Mouse (Mus musculus) forebrain, postnatal 0 days (tissue): ENCODE results near the gene Cfap206. TPM values are rescaled to one million over a fixed set of nuclear protein-coding genes. Genes with fewer than 3 reads are reported as not detected.

Experiments
- ATAC-seq: fragments of 200-750 bp; cut with Nextera tagmentation; 2 replicates; pipeline ENCODE4 v1.8.0; 2017; ENCODE audit warnings: mild to moderate bottlenecking, moderate library complexity
- DNase-seq: peaks from one replicate; pipeline ENCODE4 v3.0.0-alpha.2; 2015
- H3K27ac ChIP-seq: fragments of 300-500 bp; sonication (generic); 2 replicates; pipeline ENCODE4 v1.5.1; 2014; ENCODE audit warnings: low read depth, mild to moderate bottlenecking, antibody characterized with exemption, low read length, moderate library complexity, mixed read lengths
- H3K27me3 ChIP-seq: fragments of 300-500 bp; sonication (generic); 2 replicates; pipeline ENCODE4 v1.6.1; 2014; ENCODE audit warnings: mild to moderate bottlenecking, low read length, mixed read lengths; ENCODE audit not compliant: insufficient read depth
- H3K36me3 ChIP-seq: fragments of 300-500 bp; sonication (generic); 2 replicates; pipeline ENCODE4 v1.6.1; 2014; ENCODE audit warnings: mild to moderate bottlenecking, moderate library complexity; ENCODE audit not compliant: insufficient read depth
- H3K4me1 ChIP-seq: fragments of 300-500 bp; sonication (generic); 2 replicates; pipeline ENCODE4 v1.6.1; 2014; ENCODE audit warnings: antibody characterized with exemption; ENCODE audit not compliant: insufficient read depth
- H3K4me2 ChIP-seq: fragments of 300-500 bp; sonication (generic); 2 replicates; pipeline ENCODE4 v1.6.1; 2014; ENCODE audit warnings: low read depth, mild to moderate bottlenecking, moderate library complexity
- H3K4me3 ChIP-seq: fragments of 300-500 bp; sonication (generic); 2 replicates; pipeline ENCODE4 v1.5.1; 2014; ENCODE audit warnings: low read depth, low read length, mixed read lengths
- H3K9ac ChIP-seq: fragments of 300-500 bp; sonication (generic); 2 replicates; pipeline ENCODE4 v1.6.1; 2014; ENCODE audit warnings: mild to moderate bottlenecking
- H3K9me3 ChIP-seq: fragments of 300-500 bp; sonication (generic); 2 replicates; pipeline ENCODE4 v1.6.1; 2016; ENCODE audit warnings: low read length
- CTCF ChIP-seq: sonication (generic); IDR thresholded peaks from 2 replicates; pipeline ENCODE4 v1.5.1; 2016; ENCODE audit warnings: antibody characterized with exemption, control low read depth, low read depth
- WGBS: fragments of 180-500 bp; shearing (Covaris S2); extraction: QIAGEN DNeasy Blood & Tissue Kit; methylation state at CpG from one replicate; pipeline ENCODE4 v1.1.7; 2014; 5-methylcytosine and 5-hydroxymethylcytosine counted together
- polyA plus RNA-seq: library from polyadenylated mRNA; unstranded; fragments of >200 nt; fragmentation: Nextera tagmentation; extraction: Ambion mirVana; gene quantifications from 2 replicates; pipeline ENCODE4 v1.2.1, GENCODE M21; 2015
- total RNA-seq: library from RNA; depleted of rRNA; stranded (reverse); fragments of >200 nt; gene quantifications from 2 replicates; pipeline ENCODE4 v1.2.3, GENCODE M21; 2014

Cfap206 gene
- total and polyA plus RNA-seq, 2 experiments from 2014 or later: 5.7 to 6.3 TPM

DNA sequence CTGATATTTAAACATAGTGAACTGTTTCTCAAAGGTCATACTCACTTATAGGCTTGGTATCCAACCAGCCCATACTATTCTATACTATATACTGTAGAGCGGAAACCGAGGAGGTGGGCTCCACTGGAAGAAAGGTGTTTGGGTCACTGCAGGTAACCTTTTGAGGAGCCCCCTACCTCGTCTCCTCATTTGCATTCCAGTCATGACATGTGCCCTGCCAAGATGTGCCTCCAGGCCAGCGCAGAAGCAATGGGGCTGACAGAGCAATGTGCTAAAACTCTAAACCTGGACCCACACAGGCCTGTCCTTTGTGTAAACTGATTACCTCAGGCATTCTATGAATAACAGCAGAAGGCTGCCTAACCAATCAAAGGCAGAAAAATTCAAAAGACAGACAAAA lies 5.7 kb downstream of the Cfap206 start:
- Histone ChIP-seq H3K4me1 (no peaks in the 10 kb centered on the region), H3K27me3 (no peaks in the 10 kb centered on the region), H3K9me3 (no peaks in the 10 kb centered on the region), H3K9ac (no peak overlapping the region), H3K27ac (no peak overlapping the region), H3K4me3 (no peak overlapping the region), H3K4me2 (no peak overlapping the region), H3K36me3 (no peaks in the 10 kb centered on the region)
- 66% methylated on average over 4 of the region's 4 CpGs for WGBS
- no peak for ATAC-seq
- TF ChIP-seq CTCF: no peak
- DNase-seq: no peak

DNA sequence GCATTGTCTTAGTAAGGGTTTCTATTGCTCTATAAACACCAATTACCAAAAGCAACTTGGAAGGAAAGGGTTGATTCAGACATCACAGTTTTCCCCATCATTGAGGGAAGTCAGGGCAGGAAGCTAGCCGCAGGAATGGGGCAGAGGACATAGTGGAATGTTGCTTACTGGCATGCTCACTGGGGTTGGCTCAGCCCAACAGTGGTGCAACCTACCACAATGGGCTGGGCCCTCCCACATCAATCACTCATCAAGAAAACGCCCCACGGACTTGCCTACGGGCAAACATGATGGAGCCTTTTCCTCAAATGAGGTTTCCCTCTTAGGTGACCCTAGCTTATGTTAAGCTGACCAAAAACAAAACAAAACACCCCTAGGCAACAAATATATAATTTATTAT lies 6.8 kb downstream of the Cfap206 start:
- Histone ChIP-seq H3K27me3 (no peaks in the 10 kb centered on the region), H3K27ac (no peak overlapping the region), H3K4me2 (no peak overlapping the region), H3K4me1 (no peaks in the 10 kb centered on the region), H3K4me3 (no peak overlapping the region), H3K36me3 (no peaks in the 10 kb centered on the region), H3K9ac (no peak overlapping the region), H3K9me3 (no peaks in the 10 kb centered on the region)
- WGBS: 77% methylated on average over 4 of the region's 4 CpGs
- no peak for ATAC-seq
- DNase-seq: no peak
- TF ChIP-seq CTCF: no peak

DNA sequence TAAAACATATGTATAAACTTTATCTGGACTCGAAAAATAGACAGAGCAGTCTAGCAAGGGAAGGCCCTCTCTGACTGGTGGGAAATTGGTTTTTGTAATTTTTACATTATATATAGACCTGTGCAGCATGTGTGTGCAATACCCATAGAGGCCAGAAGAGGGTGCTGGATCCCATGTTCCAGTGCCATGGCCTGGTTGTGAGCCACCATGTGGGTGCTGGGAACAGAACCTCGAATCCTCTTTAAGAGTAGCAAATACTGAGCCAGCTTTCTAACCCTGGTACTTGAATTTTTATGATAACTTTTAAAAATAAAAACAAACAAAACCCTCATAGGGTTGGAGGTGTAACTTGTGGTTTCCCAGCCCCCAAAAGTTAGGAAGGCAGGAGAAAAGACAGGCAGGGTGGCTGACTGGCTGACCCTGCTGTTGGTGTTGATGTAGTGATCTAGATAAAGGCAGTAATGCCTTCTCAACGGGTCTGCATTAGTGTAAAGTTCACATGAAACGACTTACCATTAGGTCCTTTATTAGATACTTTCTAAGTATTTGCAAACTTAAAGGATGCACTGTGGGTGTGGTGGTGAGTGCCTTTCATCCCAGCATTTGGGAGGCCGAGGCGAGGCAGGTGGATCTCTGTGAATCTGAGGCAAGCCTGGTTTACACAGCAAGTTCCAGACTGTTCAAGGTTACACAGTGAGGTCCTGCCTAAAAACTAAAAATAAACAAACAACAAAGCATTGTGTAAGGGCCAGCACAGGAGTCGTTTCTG lies 9.7 kb downstream of the Cfap206 start:
- no peak overlapping the region for H3K4me3 ChIP-seq
- H3K4me2 ChIP-seq: no peak overlapping the region
- no peaks in the 10 kb centered on the region for H3K27me3 ChIP-seq
- H3K9me3 ChIP-seq: no peaks in the 10 kb centered on the region
- no peaks in the 10 kb centered on the region for H3K4me1 ChIP-seq
- no peak overlapping the region for H3K27ac ChIP-seq
- 94% methylated on average over 7 of the region's 7 CpGs for WGBS
- no peak overlapping the region for H3K9ac ChIP-seq
- no peak for DNase-seq
- TF ChIP-seq CTCF: no peak
- no peak for ATAC-seq
- H3K36me3 ChIP-seq: no peaks in the 10 kb centered on the region

DNA sequence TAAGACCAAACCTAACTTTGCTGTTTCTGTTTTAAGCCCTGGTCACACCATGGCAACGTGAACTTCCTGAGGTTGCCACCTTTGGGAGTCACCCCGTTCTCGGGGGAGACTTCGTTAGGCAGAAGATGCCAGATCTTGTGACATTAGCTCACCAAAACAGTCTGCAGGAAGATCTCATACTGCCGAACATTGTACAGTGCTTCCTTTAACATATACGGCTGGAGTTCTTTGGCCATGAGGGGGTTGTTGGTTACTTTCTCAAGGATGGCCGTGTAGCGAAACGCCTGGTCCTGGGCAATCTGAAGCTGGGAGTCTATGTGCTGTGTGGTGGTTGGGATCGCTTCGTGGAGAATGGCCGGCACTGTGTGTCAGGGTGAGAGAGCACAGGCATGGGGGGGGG lies 10.6 kb downstream of the Cfap206 start:
- H3K36me3 ChIP-seq: no peaks in the 10 kb centered on the region
- 96% methylated on average over 12 of the region's 12 CpGs for WGBS
- ATAC-seq: no peak

DNA sequence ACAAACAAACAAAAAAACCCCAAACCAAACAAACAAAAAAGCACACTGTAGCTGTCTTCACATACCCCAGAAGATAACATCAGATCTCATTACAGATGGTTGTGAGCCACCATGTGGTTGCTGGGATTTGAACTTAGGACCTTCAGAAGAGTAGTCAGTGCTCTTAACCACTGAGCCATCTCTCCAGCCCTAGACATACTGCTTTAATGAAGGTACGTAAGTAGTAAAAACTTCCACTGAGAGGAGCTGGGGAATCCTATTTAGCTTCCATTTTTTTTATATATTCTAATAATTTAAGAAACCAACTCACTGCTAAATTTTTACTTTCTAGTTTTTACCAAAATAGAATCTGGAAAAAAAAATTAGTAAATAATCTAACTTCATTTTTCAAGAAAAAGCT lies 14.9 kb downstream of the Cfap206 start:
- DNase-seq (no peak), ATAC-seq (no peak)
- no peak overlapping the region for H3K4me2 ChIP-seq
- no peaks in the 10 kb centered on the region for H3K36me3 ChIP-seq
- TF ChIP-seq CTCF: no peak
- 100% methylated on average over 1 of the region's 1 CpGs for WGBS
- H3K9me3 ChIP-seq: no peaks in the 10 kb centered on the region
- no peak overlapping the region for H3K27ac ChIP-seq
- no peaks in the 10 kb centered on the region for H3K27me3 ChIP-seq
- H3K9ac ChIP-seq: no peak overlapping the region
- no peaks in the 10 kb centered on the region for H3K4me1 ChIP-seq
- H3K4me3 ChIP-seq: no peak overlapping the region

More for the DNA sequence above, 10.6 kb downstream of the Cfap206 start:
- H3K4me1 ChIP-seq: no peaks in the 10 kb centered on the region
- no peak overlapping the region for H3K9ac ChIP-seq
- H3K27ac ChIP-seq: no peak overlapping the region
- no peak overlapping the region for H3K4me3 ChIP-seq
- H3K9me3 ChIP-seq: no peaks in the 10 kb centered on the region
- H3K4me2 ChIP-seq: no peak overlapping the region
- DNase-seq: no peak
- TF ChIP-seq CTCF: no peak
- no peaks in the 10 kb centered on the region for H3K27me3 ChIP-seq

DNA sequence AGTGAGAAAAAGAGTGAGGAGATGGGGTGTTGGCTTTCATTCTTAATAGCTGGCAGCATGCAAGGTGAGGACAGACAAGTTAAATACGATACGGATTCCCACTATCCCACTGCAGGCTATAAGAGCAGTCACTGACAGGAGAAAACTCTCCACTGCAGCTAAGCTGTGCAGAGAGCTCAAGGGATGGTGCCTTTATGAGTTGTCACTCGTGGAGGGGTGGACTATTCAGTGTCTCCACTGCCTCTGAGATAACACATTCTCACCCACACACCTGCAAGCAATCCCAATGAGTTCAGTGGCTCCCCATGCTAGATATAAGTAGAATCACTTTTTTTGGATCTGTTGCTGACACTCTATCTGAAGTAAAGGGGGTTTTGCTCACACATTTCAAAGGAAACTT lies 21.9 kb downstream of the Cfap206 start:
- Histone ChIP-seq H3K27ac (no peak overlapping the region), H3K4me1 (no peaks in the 10 kb centered on the region), H3K9me3 (no peaks in the 10 kb centered on the region), H3K4me2 (no peak overlapping the region), H3K4me3 (no peak overlapping the region), H3K36me3 (no peaks in the 10 kb centered on the region), H3K9ac (no peak overlapping the region), H3K27me3 (no peaks in the 10 kb centered on the region)
- DNase-seq (no peak), ATAC-seq (no peak)
- 77% methylated on average over 3 of the region's 3 CpGs for WGBS
- no peak for TF ChIP-seq CTCF

DNA sequence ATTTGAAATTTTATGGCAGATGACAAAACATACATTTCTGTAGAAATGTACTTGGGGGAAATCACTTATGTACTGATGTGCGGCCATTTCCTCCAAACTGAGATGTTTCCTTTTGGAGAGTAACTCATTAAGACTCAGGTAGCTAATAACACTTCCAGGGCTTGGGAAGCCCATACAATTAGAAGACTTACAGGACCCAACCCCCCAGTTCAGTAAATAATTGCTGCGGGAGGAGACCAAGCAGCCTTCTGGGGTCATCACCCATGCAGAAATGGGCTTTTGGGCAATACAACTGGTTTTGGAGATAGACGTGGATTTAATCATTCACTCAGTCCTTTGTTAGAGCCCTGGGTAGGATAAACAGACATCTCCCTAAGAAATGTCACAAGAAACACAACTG lies 22.8 kb downstream of the Cfap206 start:
- Histone ChIP-seq H3K9me3 (no peaks in the 10 kb centered on the region), H3K27me3 (no peaks in the 10 kb centered on the region), H3K9ac (no peak overlapping the region), H3K4me1 (no peaks in the 10 kb centered on the region), H3K36me3 (no peaks in the 10 kb centered on the region), H3K27ac (no peak overlapping the region), H3K4me3 (no peak overlapping the region), H3K4me2 (no peak overlapping the region)
- no peak for TF ChIP-seq CTCF
- 76% methylated on average over 3 of the region's 3 CpGs for WGBS
- no peak for DNase-seq
- no peak for ATAC-seq
